Mouse (Mus musculus): ENCODE data around the gene Cacna1g. TPM values are rescaled to one million over a fixed set of nuclear protein-coding genes. Genes with fewer than 3 reads are reported as not detected.

Gene Cacna1g
- total RNA-seq (2021): 1 to 10 TPM; 1.2 to 3.0 TPM
- long read RNA-seq, experiment 1, partial matches to known transcripts: 1 of 1 reads
- long read RNA-seq, experiment 1, other reads (novel, unspliced or antisense): 0 of 1 reads
- long read RNA-seq, experiment 2: 0 reads

DNA sequence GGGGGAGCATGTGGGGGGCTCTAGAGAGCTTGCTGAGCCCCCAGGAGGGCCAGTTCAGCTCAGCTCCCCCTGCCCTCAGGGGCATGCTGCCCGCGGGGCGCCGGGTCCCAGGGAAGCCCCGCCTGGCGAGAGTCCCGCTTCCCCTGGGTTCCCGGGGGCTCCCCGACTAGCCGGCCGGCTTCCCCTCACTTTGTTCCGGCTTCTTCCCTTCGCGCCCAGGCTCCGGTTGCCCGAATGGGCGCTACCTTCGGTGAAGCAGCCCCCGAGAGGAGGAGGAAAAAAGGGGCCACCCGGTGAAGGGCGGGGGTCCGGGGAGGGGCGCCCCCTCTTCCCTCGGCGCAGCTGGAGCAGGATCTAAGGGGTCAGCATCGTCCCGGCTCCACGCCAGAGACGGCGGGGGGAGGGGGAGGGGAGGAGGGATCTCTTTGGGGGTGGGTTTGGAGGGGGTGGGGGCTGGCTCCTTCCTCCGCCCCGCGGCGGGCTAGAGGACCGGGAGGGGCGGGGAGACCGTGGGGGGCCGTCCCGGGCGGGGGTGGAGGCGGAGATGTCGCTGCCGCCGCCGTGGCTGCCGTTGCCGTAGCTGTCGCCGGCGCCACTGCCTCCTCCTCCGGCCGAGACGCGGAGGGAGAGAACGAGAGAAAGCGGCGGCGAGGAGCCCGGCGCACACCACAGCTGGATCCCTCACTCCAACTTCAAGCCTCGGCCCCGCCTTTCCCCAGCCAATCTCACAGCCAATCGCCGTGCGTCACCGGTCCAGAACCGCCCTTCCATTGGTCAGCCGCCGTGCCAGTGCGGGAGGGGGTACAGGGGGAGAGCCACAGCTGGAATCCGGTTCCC is at the start of gene Cacna1g:
Gene Cacna1g (minus strand): TSS at position 492 of the 837 bp plus-strand sequence.
- intact Hi-C loops (cut with DNase I): no loop called here
- Histone ChIP-seq H3K4me3 (peak within 1 kb of the TSS; percentile 80), H3K27ac (peak within 1 kb of the TSS; percentile 73)
- peak; percentile 93 for DNase-seq
- TF ChIP-seq CTCF (IDR thresholded peaks at IDR 0.05): no peak

DNA sequence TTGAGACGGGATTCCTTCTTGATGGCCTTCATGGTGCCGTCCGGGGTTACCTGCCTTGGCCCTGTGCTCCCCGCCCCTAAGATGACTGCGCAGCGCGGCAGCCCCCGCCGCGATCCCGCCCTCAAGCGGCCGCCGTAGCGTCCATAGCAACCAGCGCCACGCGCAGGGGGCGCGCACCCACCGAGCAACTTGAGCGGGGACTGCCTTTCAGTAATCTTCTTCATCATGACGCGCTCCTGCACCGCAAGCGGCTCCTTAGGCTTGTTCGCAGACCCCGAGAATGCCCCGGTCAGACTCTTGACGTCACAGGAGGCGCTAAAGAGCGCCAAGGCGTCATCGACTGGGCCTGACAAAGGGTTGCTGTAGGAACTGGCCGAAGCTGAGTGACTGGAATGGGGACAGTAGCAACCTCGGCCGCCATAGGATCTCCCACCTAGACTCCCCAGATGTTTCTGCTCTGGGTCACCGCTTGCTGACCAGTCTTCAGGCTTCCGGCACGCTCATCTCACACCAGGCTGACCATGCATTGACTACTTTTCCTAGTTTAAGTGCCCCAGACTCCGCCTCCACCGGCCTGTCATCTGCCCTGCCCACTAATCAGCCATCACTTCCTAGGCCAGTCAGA is 47.3 kb upstream of the Cacna1g start, which contains the start of gene Mycbpap:
Gene Mycbpap (minus strand): TSS at position 524 of the 625 bp plus-strand sequence.
- no peak within 1 kb of the TSS for H3K27ac ChIP-seq
- intact Hi-C loops (cut with DNase I): no loop called here
- peak; percentile 7; the same call in 1 of the 2 replicates for TF ChIP-seq CTCF (IDR thresholded peaks at IDR 0.05)
- peak; percentile 42 for DNase-seq
- H3K4me3 ChIP-seq: peak within 1 kb of the TSS; percentile 81

DNA sequence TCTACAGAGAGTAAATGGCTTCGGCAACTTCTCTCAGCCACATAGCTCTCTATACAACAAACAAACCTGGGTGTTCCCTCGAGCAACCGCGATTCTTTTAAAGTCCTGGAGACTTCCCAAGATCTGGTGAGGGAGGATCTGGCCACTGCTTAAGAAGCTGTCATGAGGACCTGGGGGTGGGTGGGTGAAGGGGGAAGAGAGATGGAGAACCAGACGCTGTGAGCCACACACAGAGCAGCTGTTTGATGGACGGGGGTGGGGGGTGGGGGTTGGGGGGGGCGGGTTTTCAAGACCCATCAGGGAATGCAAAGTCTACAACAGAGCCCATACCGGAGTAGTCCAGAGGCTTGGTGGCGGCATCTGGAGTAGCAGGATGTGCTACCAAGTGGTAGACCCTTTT is 39.5 kb upstream of the Cacna1g start:
- Histone ChIP-seq H3K4me3 (no peak overlapping the region), H3K27ac (no peak overlapping the region)
- TF ChIP-seq CTCF (IDR thresholded peaks at IDR 0.05): no peak
- DNase-seq: no peak
- intact Hi-C loops (cut with DNase I): no loop called here

DNA sequence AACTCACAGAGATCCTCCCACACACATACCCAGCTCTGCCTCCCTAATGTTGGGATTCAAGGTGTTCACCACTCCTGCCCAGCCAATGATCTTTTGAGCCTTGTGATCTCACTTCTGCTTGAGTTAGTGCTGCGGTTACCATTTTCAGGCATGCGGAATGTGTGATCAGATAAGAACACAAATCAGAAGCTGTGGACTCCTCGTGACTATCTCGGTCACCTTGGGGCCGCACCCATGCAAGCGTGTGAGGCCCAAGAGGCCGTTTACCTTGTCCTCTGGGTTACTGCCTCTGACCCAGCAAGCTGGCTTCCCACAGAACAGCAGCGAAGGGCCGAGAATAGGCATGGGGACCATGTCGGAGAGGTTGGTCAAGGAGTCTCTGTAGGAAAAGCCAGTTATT is 35.0 kb upstream of the Cacna1g start:
- Histone ChIP-seq H3K27ac (no peak overlapping the region), H3K4me3 (no peak overlapping the region)
- DNase-seq: no peak
- no peak for TF ChIP-seq CTCF (IDR thresholded peaks at IDR 0.05)
- intact Hi-C loops (cut with DNase I): no loop called here

DNA sequence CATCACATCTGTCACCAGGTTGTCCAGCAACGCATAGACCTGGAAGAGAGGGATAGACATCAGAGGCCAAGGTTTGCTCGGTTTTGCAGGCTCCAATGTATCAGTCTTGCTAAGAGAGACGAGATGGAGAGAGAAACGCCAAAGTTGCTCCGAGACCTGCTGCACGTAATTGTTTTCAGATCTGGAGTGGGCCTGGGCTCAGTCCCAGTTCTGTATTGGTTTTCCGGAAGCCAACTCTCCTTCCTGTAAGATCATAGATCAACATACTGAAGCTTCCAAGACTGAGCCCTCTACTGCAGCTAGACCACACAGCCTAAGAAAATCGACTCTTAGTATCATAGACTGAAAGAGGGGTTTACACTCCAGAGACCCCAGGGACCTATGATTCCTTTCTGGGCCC is 27.5 kb upstream of the Cacna1g start:
- H3K4me3 ChIP-seq: no peak overlapping the region
- no peak overlapping the region for H3K27ac ChIP-seq
- TF ChIP-seq CTCF (IDR thresholded peaks at IDR 0.05): no peak
- intact Hi-C loops (cut with DNase I): no loop called here
- no peak for DNase-seq

DNA sequence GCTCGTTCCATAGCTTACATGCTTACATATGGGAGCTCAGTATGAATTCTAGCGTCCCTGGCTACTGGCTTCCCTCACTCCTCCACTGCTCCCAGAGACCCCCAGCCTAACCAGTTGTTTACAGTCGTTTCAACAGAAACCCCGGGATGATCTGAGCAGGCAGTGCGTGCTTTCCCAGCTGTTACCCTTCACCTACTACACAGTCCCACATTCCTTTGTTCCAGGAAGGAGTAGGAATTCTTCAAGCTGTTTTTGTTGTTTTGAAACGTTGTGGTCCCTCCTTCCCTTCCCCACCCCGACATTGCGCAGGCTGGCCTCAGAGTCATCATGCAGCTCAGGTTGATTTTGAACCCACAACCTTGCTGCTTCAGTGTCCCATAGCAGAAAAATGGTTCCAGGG is 26.4 kb upstream of the Cacna1g start:
- DNase-seq: no peak
- intact Hi-C loops (cut with DNase I): no loop called here
- TF ChIP-seq CTCF (IDR thresholded peaks at IDR 0.05): no peak
- H3K27ac ChIP-seq: no peak overlapping the region
- no peak overlapping the region for H3K4me3 ChIP-seq

DNA sequence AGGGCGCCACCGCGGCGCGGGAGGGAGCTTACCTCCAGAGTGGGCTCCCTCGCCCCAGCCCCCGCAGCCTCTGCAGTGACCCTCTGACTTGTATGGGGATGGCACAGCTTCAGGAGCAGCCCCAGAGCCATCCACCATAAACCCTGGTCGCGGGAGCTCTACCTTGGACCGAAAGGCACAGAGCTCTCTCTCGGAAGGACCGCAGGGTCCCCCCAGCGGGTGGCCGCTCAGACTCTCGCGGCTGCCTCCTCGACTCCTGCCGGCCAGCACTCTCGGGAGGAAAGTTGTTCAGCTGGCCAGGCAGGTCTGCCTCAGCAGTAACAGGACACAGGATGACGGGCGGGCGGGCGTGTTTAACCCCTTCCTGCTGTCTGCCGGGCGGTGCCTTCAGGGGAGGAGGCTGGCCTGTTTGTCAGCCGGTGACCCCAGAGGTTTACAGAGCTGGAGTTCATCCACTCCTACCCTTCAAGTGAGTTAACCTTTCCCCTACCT is 25.7 kb upstream of the Cacna1g start, which contains the start of gene Epn3:
Gene Epn3 (minus strand): TSS at position 314 of the 492 bp plus-strand sequence.
- no peak for TF ChIP-seq CTCF (IDR thresholded peaks at IDR 0.05)
- no peak for DNase-seq
- intact Hi-C loops (cut with DNase I): no loop called here
- peak within 1 kb of the TSS; percentile 44 for H3K4me3 ChIP-seq
- no peak within 1 kb of the TSS for H3K27ac ChIP-seq

DNA sequence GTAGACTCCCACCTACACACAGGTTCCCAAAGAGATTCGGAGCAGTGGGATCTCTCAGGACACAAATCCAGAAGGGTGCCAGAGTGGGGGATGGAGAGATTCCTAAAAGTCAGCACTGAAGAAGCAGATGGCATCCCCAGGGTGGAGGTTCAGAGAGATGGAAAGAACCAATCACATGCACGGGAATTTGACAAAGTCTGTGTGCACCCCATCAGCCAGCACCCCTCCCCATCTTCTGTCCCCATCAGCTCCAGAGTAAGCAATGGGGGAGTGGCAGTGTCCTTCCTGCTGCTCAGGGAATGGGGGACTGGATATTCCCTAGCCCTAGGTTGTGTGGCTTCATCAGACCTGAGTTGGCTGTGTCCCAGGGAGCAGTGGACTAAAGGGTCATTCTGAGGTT is 25.0 kb upstream of the Cacna1g start:
- H3K4me3 ChIP-seq: no peak overlapping the region
- TF ChIP-seq CTCF (IDR thresholded peaks at IDR 0.05): no peak
- H3K27ac ChIP-seq: no peak overlapping the region
- DNase-seq: no peak
- intact Hi-C loops (cut with DNase I): no loop called here

DNA sequence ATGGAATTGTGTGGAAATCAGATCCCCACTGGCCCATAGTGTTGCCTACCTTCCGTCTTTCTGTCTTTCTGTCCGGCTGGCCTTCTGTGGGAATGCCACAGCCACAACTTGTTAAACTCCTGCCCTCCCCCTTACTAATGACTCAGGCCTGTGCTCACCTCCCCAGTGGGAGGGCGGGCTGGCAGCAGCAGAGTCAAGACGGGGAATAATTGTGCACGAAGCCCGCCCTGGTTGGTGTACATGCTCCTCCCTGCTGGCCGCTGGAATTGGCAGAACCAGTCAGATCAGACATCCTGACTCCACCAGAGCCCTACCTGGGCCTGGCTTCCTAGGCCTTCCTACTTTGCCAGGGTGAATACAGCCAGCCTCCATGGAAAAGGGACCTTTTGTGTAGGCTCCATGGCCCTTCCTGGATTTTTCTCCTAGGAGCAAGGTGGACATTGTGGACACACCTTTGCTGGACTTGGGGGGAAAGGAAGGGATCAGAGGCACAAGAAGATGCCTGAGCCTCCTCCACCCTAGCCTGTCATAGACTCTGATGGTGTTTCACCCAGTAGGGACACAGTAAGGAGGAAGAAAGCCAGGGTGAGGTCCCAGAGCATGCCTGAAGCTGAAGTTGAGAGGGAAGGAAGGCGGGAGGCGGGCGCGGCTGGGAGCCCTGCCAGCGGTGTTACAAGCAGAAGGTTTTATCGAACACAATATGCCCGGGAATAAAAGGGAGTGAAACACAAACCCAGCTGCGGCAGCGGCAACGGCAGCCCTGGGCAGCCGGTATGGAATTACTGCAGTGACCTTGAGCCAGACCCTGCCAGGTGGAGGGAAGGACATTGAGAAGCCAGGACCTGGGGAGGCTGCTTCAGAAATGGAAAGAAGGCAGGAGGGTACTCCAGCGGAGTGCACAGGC is 24.3 kb upstream of the Cacna1g start:
- no peak overlapping the region for H3K27ac ChIP-seq
- DNase-seq: peak; percentile 56
- TF ChIP-seq CTCF (IDR thresholded peaks at IDR 0.05): no peak
- H3K4me3 ChIP-seq: peak overlapping the region; percentile 37
- intact Hi-C loops (cut with DNase I): no loop called here

DNA sequence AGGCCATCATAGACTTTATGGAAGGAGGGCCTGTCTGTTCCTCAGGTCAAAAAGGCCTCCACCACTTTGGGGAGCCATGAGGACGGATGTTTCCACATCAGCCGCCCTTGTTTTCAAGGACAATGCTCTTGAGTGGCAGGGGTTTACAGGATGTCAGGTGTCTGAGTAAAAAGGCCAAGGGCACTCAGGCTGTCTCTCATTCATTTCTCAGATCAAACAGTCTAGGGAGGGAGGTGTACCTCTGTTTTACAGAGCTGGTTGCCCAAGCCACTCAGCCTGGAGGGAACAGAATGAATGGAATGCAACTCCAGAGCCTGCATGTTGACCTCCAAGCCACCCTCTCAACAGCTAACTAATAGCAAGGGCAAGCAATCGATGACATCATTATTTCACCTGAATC is 21.4 kb upstream of the Cacna1g start:
- TF ChIP-seq CTCF (IDR thresholded peaks at IDR 0.05): no peak
- intact Hi-C loops (cut with DNase I): no loop called here
- no peak for DNase-seq
- Histone ChIP-seq H3K4me3 (no peak overlapping the region), H3K27ac (no peak overlapping the region)

DNA sequence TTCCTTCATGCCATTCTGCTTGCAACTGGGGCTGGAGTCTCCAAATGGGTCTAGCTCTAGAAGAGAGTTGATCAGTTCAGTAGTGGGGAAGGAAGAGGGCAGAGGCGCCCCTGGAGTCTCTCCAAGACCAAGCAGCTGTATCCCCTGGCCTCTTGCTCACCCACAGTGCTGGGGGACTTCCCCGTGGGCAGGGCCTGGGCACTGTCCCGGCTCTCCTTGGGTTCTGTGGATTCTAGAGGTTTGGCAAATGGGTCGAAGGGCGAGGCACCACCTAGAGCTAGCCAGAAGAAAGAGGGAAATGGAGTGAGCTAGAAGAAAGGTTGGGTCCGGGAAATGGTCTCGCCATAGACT is 17.7 kb upstream of the Cacna1g start:
- no peak for TF ChIP-seq CTCF (IDR thresholded peaks at IDR 0.05)
- intact Hi-C loops (cut with DNase I): no loop called here
- Histone ChIP-seq H3K27ac (no peak overlapping the region), H3K4me3 (no peak overlapping the region; the same call in 1 of the 2 replicates)
- no peak for DNase-seq
